Mouse (Mus musculus): Measurements from ENCODE around the gene Elovl5. TPM values are rescaled to one million over a fixed set of nuclear protein-coding genes. Genes with fewer than 3 reads are reported as not detected.

The Elovl5 gene
- total RNA-seq, 2 experiments from 2014 or later, result 31.4 to 37.8 TPM

DNA sequence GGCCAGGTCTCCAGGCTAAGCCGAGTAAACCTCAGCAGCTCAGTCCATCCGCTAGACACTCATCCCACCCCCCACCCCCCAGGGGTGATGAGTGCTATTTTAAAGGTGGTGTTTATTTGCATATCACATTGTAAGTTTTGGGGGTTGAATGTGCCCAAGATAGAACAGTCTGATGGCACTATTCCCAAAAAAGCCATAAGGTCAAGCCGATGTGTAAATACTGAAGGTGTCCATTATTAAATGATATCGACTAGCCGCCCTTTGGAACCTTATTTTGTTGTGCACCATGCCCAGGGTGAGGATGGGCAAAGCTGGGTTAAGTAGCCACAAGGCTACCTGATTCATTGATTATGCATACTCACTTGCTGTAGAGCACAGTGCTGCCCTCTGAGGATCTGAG, 9.7 kb downstream of the Elovl5 start:
- no peak for DNase-seq (ENCODE audit: low spot score)
- intact Hi-C loops (cut with DNase I), result no loop called here

GRCm38 (mm10) chr9:77927431-77927830, 10.3 kb downstream of the Elovl5 start:
- no peak for DNase-seq (ENCODE audit: low spot score)
- intact Hi-C loops (cut with DNase I), result no loop called here

DNA sequence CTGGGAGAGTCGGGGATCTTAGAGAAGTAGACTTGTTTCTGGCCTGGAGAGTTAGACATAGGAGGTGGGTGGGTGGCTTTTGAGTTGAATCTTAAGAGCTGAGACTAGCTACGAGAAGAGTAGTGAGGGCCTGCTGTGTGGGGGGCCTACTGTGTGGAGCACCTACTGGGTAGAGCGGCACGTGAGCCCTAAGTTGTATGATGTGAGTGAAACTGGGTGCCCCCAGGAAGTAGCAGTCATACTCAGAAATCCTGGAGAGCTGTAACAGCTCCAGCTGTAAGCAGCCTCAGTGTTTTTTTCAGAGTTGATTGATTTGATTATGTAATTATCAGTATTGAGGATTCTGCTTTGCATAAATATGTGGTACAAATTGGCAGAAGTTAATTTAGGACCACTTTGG, 11.6 kb downstream of the Elovl5 start:
- intact Hi-C loops (cut with DNase I), result no loop called here

DNA sequence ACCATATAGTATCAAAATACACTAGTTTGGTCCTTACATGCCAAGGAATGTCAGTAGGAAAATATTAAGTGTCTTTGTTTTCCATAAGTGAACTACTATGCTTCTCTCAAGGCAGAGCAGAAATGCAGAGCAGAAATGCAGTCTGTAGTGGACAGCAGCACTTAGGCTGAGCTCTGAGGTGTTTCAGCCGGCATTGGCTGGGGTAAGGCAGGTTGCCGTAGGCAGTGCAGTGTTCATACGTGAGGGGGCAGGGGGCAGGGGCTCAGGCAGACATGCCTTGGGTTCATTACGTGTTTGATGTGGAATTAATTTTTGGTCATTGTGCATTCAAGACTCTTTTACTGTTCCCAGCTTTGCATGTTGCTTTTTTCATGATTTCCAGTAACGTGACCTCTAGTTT, 12.1 kb downstream of the Elovl5 start:
- intact Hi-C loops (cut with DNase I), result no loop called here
- DNase-seq (ENCODE audit: low spot score), result no peak

More for the DNA sequence above, 11.6 kb downstream of the Elovl5 start:
- no peak for DNase-seq (ENCODE audit: low spot score)

DNA sequence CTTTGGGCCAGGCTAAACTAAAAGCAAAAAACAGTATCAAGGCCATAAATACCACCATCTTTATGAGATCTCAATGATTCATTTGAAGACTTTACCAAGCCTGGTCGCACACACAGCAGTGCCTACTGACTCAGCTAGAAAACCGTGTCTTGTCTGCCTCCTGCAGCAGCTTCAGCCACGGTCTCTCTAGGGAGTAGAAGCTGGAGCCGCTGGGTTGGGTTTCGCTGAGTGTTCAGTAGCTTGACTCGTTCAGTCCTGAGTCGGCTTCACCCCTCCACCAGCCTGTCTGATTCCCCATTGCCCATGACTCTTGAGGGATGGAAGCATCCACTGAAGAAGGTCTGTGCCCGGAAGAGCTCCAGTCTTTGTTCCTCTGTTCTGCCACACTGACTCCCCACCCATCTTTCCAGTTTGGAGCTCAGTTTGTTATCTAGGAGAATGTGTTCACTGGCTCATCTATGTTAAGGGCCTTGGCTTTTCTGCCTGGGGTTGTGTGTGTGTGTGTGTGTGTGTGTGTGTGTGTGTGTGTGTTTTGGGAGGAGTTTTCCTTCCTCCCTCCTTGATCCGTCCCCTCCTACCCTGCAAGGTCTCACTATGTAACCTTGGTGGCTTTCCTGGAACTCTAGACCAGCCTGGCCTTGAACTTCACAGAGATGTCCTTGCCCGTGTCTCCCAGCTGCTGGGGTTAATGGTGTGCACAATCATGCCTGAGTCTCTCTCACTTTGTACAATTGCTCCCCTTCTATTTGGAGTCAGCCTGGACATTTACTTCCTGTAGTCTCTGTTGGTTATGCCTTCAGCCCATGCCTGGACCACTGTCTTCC, 13.1 kb downstream of the Elovl5 start:
- intact Hi-C loops (cut with DNase I), result no loop called here
- DNase-seq (ENCODE audit: low spot score), result no peak

- no peak for DNase-seq (ENCODE audit: low spot score)
Measured at GRCm38 (mm10) chr9:77930860-77931184, 13.7 kb downstream of the Elovl5 start.

DNA sequence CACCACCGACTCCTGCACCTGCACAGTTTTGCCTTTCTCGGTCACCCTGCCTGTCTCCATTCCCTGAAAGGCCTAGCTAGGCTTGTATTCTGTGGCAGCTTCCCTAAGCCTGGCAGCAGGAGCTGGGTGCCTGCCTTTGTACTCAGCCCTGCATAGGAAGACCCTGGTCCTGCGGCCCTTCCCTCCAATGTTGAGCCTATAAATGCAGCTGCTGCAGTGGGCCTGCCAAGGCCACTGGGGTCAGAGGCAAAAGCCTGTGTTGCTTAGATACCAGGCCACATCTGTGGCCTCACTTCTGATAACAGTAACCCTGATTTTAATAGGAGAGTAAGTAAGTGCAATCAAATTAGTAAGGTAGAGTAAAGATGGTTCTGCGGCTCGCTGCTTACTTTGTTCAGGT, 14.6 kb downstream of the Elovl5 start:
- intact Hi-C loops (cut with DNase I), result no loop called here

More at GRCm38 (mm10) chr9:77930860-77931184, 13.7 kb downstream of the Elovl5 start:
- intact Hi-C loops (cut with DNase I), result no loop called here

DNA sequence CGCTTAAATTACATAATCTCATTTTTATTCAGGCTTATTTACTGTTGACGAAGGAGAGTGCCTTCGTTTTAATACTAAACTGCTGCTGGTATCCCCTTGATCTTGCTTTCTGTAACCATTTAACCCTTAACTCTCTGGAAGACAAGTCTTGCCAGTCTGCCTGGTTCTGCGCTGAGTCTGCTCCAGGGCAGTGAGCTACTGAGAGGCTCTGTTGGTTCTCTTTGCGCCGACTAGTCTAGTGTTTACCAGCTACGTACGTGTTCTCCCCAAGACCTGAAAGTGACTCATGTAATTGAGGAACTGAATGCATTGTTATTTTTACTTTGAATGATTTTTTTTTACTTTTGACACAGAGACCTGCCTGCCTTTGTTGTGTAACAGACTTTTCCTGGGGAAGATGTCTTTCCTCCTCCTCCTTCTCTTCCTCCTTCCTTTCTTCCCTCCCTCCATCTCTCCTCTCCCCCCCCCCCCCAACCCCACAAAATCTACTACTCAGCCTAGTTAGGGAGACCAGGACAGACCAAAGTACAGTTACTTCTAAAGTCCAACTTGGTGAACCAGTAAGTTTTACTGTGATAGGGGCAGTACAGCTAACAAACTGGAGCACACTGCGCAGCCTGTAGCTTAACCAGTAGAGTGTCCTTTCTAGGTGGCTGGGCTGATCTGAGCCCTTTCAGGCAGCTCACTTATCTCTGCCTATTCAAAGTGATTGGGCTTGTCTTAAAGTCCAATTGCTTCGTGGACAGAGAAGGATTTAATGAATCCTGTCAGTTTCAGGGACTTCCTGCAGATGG, 18.9 kb downstream of the Elovl5 start:
- intact Hi-C loops (cut with DNase I), result no loop called here
- DNase-seq (ENCODE audit: low spot score), result no peak

More for the DNA sequence above, 14.6 kb downstream of the Elovl5 start:
- DNase-seq (ENCODE audit: low spot score), result no peak

GRCm38 (mm10) chr9:77937875-77938274, 20.7 kb downstream of the Elovl5 start:
- no peak for DNase-seq (ENCODE audit: low spot score)
- intact Hi-C loops (cut with DNase I), result no loop called here

DNA sequence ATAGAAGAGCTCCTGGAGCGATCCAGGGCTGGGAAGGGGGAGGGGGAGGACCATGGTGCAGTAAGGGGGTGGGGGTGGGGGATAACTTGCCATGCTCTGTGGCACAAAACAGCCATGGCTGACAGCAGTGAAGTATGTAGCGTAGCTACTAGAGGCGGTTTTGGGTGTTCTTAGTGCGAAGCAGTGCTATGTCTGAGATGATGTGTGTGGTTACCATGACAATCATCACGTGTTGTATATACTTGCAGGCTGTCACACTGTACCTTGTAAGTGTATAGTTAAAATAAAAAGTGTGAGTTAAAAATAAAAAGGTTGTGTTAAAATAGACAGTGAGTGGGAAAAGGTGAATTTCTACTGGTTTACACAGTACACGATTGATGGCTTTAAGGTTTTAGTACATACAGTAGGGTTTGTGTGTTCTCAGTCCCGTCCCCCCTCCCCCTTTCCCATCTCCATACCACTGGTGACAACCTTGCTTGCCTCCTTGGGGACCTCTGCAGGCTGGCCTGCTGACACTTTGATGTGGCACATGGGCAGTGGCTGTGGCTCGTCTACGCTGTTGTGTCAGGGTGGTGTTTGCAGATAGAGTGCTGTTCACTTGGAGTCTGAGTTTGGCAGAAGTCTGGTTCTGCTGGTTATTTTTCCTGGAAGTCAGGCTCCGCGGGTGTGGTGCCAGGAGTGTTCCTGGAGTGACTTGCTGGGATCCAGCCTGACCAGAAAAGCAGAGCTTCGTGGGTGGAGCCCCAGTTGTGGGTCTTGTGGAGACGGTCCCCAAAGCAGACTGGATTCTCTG, 21.8 kb downstream of the Elovl5 start:
- peak; percentile 54 for DNase-seq (ENCODE audit: low spot score)
- intact Hi-C loops (cut with DNase I), result no loop called here

DNA sequence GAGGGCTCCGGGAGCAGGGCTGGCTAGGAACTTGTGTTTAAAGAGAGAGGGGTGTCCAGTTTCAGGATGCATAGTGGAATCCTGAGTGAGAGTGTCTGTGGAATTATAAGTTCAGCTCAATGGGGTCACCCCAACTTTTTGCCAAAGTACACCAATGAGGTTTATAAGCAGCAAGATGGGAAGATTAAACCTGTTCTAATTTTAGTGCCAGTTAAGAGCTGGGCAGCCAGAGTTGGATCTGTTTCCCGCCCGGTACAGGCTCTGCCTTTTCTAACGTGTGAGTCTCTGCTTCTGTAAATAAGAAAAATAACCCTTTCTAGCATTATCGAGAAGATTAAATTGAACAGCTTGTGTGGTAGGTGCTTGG, 22.4 kb downstream of the Elovl5 start:
- intact Hi-C loops (cut with DNase I), result no loop called here
- DNase-seq (ENCODE audit: low spot score), result no peak

DNA sequence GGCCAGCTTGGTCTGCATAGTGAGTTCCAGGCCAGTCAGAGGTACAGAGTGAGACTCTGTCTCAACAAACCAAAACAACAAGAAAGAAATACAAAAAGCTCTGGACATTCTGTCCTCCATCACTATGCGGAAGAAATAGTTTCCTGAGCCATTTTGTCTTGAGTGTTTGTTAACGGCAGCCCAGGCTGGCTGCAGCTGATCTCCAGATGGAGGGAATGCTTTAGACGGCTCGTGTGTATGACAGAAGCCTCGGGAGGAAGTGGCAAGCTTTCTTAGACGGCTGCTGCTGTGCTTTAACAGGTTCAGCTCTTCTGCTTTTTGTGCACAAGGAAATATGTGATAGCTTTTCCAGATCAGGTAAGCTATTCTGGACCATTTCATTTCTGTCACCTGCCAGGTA, 23.9 kb downstream of the Elovl5 start:
- DNase-seq (ENCODE audit: low spot score), result no peak
- intact Hi-C loops (cut with DNase I), result loop anchor here (5.0 kb wide), 1 partner anchor 46 kb away; no protein-coding TSS in a partner anchor

- intact Hi-C loops (cut with DNase I), result loop anchor here (5.0 kb wide), 1 partner anchor 45 kb away; no protein-coding TSS in a partner anchor
- no peak for DNase-seq (ENCODE audit: low spot score)
Measured at GRCm38 (mm10) chr9:77941836-77942235, 24.7 kb downstream of the Elovl5 start.

DNA sequence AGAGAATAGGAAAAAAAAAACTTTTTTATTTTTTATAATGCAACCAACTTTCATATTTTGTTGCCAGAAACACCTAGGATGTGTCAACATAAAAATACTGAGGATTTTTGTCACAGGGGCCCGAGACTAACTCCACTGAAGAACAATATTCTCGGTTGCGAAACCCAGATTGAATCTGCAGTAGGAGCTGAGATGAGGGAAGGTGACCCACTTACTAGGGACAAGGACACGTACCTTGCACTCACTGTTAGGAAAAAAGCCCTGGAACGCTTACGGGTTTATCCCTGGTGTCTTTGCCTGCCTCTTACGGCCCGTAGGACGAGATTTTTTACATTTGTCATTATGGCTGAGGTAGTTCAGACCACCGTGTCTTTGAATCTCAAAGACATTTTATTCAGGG, 25.2 kb downstream of the Elovl5 start:
- intact Hi-C loops (cut with DNase I), result loop anchor here (5.0 kb wide), 1 partner anchor 45 kb away; no protein-coding TSS in a partner anchor
- no peak for DNase-seq (ENCODE audit: low spot score)

DNA sequence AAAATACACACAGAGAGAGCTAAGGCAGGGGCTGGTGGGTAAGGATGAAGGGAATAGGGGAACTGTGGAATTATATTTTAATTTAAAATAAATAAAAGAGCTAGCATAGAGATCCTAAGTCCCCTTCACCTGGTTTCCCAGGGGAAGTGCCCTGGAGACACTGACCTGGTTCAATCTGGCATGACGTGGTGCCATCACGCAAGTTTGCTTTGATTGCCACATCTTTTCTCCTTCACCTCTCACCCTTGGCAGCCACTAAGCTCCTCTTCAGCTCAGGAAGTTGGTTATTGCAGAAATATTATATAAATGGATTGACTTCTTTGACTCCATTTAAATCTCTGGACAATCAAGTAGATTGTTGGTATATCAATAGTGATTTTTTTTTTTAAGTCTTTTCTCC, 26.2 kb downstream of the Elovl5 start:
- DNase-seq (ENCODE audit: low spot score), result no peak
- intact Hi-C loops (cut with DNase I), result loop anchor here (5.0 kb wide), 1 partner anchor 44 kb away; no protein-coding TSS in a partner anchor

DNA sequence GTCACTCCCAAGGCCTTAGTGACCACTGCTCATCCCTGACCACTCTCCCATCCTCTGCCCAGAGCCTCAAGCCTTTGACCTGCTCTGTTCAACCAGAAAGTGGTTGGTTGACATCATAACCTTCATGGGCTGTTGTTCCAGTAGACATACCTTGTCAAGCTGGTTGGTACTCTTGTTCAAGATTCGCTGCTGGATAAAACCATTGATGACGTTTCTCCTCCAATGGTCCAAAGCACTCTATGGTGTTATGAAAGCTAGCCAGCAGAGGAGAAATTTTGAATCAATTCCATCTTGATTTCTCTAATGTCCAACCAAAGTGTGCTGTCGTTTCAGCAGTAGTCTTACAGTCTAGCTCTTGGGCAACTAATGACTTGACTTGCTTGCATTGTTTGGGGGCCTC, 27.0 kb downstream of the Elovl5 start:
- intact Hi-C loops (cut with DNase I), result loop anchor here (5.0 kb wide), 1 partner anchor 43 kb away; no protein-coding TSS in a partner anchor
- DNase-seq (ENCODE audit: low spot score), result no peak

GRCm38 (mm10) chr9:77945792-77946666, 28.9 kb downstream of the Elovl5 start:
- no peak for DNase-seq (ENCODE audit: low spot score)
- intact Hi-C loops (cut with DNase I), result no loop called here

- intact Hi-C loops (cut with DNase I), result no loop called here
- no peak for DNase-seq (ENCODE audit: low spot score)
Measured at GRCm38 (mm10) chr9:77948214-77948613, 31.1 kb downstream of the Elovl5 start.

- no peak for DNase-seq (ENCODE audit: low spot score)
- intact Hi-C loops (cut with DNase I), result no loop called here
Measured at GRCm38 (mm10) chr9:77949753-77950268, 32.6 kb downstream of the Elovl5 start.

Data from heart, postnatal 25 days (tissue).